ENCODE assay signal across 9 mouse cellular contexts in the genomic region with DNA sequence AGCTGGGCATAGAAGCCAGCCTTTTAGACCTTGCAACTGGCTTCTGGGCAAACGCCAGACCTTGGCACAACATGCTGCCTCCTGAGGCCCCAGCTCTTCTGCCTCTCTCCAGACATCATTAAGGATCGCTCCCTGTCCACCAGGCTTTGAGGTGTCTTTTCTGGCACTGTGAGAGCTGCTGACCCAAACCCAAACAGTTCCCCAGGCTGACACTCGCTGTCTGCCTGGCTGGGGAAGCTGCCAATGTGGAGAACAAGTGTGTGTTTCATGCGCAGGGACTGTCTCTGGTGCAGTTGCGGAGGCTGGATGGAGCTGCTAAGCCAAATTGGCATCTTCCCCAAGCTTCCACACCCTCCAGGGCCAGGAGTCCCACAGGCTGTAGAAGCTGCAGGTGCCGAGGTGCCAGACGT. TPM values are rescaled to one million over a fixed set of nuclear protein-coding genes. Genes with fewer than 3 reads are reported as not detected.
DNase-seq lines count a peak whose midpoint lies in the region; ATAC-seq and TF ChIP-seq lines count a peak whose summit lies in the region.
"Had no signal": no experiment of that assay in that cellular context is flagged by ENCODE, and none has a peak within 500 bp of the region (broad histone marks: within the 10 kb centered on the region; RNA-seq: fewer than 3 reads in every experiment).

No protein-coding gene starts in this region.

- H3K9me3 ChIP-seq in midbrain, postnatal 0 days (ENCODE audit: low read length), result no peaks in the 10 kb centered on the region
- no peaks in the 10 kb centered on the region for H3K9me3 ChIP-seq in midbrain, embryonic 14.5 days (ENCODE audit: control insufficient read depth, low read length)

- no peaks in the 10 kb centered on the region for H3K36me3 ChIP-seq in midbrain, postnatal 0 days (ENCODE audit: insufficient read depth, low read length)
- no peaks in the 10 kb centered on the region for H3K36me3 ChIP-seq in midbrain, embryonic 14.5 days (ENCODE audit: control insufficient read depth, insufficient read depth, low read length)

- no peaks in the 10 kb centered on the region for H3K27me3 ChIP-seq in midbrain, postnatal 0 days (ENCODE audit: insufficient read depth, low read length)
- no peaks in the 10 kb centered on the region for H3K27me3 ChIP-seq in midbrain, embryonic 14.5 days (ENCODE audit: control insufficient read depth, insufficient read depth, low read length)

- no peak for ATAC-seq in midbrain, postnatal 0 days (ENCODE audit: low FRiP score)
- ATAC-seq in midbrain, embryonic 14.5 days (ENCODE audit: low FRiP score, low TSS enrichment), result no peak

- no peak overlapping the region for H3K27ac ChIP-seq in midbrain, postnatal 0 days (ENCODE audit: low read depth, low read length)
- H3K27ac ChIP-seq in midbrain, embryonic 14.5 days (replicated peaks; ENCODE audit: low read depth, low read length), result no peak overlapping the region

- no peak for TF ChIP-seq CTCF in midbrain, postnatal 0 days (IDR thresholded peaks at IDR 0.05)

- H3K9ac ChIP-seq in midbrain, postnatal 0 days (replicated peaks; ENCODE audit: low read length, poor library complexity, severe bottlenecking), result no peak overlapping the region
- no peak overlapping the region for H3K9ac ChIP-seq in midbrain, embryonic 14.5 days (replicated peaks; ENCODE audit: low read length)

- DNase-seq in adrenal gland, postnatal 10 days, result peak; percentile 60
- no peak for DNase-seq in adrenal gland, adult 18-20 months (ENCODE audit: low spot score in 2 of 2)
- peak; percentile 52 for DNase-seq in midbrain, postnatal 0 days (ENCODE audit: low spot score)
- DNase-seq in midbrain, embryonic 14.5 days, result no peak
- peak; percentile 70 to 84 for DNase-seq in left cerebral cortex, adult 18-20 months (ENCODE audit: low spot score in 2 of 2)
- peak; percentile 83 for DNase-seq in telencephalon, adult 2 months (ENCODE audit: low read depth, low spot score)
- DNase-seq in MN1 (ENCODE audit: low spot score), result no peak
- no peak for DNase-seq in kidney, adult 9 months
- DNase-seq: heart, adult 11 months had no signal

- no peak overlapping the region for H3K4me3 ChIP-seq in midbrain, postnatal 0 days (ENCODE audit: low read depth, low read length)
- H3K4me3 ChIP-seq in midbrain, embryonic 14.5 days (replicated peaks; ENCODE audit: low read depth, low read length), result no peak overlapping the region

- WGBS in midbrain, postnatal 0 days, result 78% methylated on average over 7 of the region's 7 CpGs
- WGBS in midbrain, embryonic 14.5 days, result 87% methylated on average over 7 of the region's 7 CpGs

- H3K4me1 ChIP-seq in midbrain, postnatal 0 days (ENCODE audit: insufficient read depth, low read length), result no peaks in the 10 kb centered on the region
- no peaks in the 10 kb centered on the region for H3K4me1 ChIP-seq in midbrain, embryonic 14.5 days (ENCODE audit: control insufficient read depth, insufficient read depth, low read length)

- H3K4me2 ChIP-seq in midbrain, postnatal 0 days (ENCODE audit: low read depth, low read length, poor library complexity, severe bottlenecking), result no peak overlapping the region
- H3K4me2 ChIP-seq in midbrain, embryonic 14.5 days (ENCODE audit: low read length), result no peak overlapping the region

RNA-seq across cellular contexts. Expression of a gene that starts 25.1 kb away (rescaled TPM):
- 10 to 100 TPM; 46.6 to 79.0 TPM for total RNA-seq in adrenal gland, postnatal 10 days (2021)
- total RNA-seq in adrenal gland, adult 18-20 months (2021), result 1 to 10 TPM; 7.0 to 9.2 TPM
- total RNA-seq in midbrain, postnatal 0 days (2014; rRNA removed), result 9.5 and 11.8 TPM in 2 replicates
- polyA plus RNA-seq in midbrain, postnatal 0 days (2015; fragmentation: Nextera tagmentation; extraction: Ambion mirVana), result 7.4 and 8.9 TPM in 2 replicates
- 3.2 and 4.5 TPM in 2 replicates for polyA plus RNA-seq in midbrain, embryonic 14.5 days (2014; fragmentation: Nextera tagmentation; extraction: Ambion mirVana)
- 1 to 10 TPM; 6.3 to 6.7 TPM for total RNA-seq in left cerebral cortex, adult 18-20 months (2021)

RNA-seq across cellular contexts. Expression of a gene that starts 58.0 kb away (rescaled TPM):
- 100 to 1,000 TPM; 330 to 339 TPM for total RNA-seq in adrenal gland, postnatal 10 days (2021)
- 100 to 1,000 TPM; 311 to 388 TPM for total RNA-seq in adrenal gland, adult 18-20 months (2021)
- total RNA-seq in midbrain, postnatal 0 days (2014; rRNA removed), result 4.2 and 12.3 TPM in 2 replicates
- 0.21 and 0.45 TPM in 2 replicates for polyA plus RNA-seq in midbrain, postnatal 0 days (2015; fragmentation: Nextera tagmentation; extraction: Ambion mirVana)
- 2.7 and 5.5 TPM in 2 replicates for polyA plus RNA-seq in midbrain, embryonic 14.5 days (2014; fragmentation: Nextera tagmentation; extraction: Ambion mirVana)
- under 1 TPM; 0.23 to 0.26 TPM for total RNA-seq in left cerebral cortex, adult 18-20 months (2021)

Comparison
In these comparisons a context has a peak if more than half of its experiments do, and no peak if none do; other contexts are left out.
1. DNase-seq: peak in adrenal gland, postnatal 10 days (single experiment), midbrain, postnatal 0 days (single experiment), left cerebral cortex, adult 18-20 months (2 of 2) and telencephalon, adult 2 months (single experiment); none in adrenal gland, adult 18-20 months (0 of 2), midbrain, embryonic 14.5 days (single experiment), MN1 (single experiment) and kidney, adult 9 months (single experiment).
2. RNA of a gene that starts 58.0 kb away (total RNA-seq): 311 to 388 TPM in adrenal gland, adult 18-20 months and 330 to 339 TPM in adrenal gland, postnatal 10 days; 4.2 to 12.3 TPM in midbrain, postnatal 0 days and 0.23 to 0.26 TPM in left cerebral cortex, adult 18-20 months; every median in the first group is over 10 times any median in the second.